ENCODE assay signal across 19 mouse cellular contexts in the genomic region with DNA sequence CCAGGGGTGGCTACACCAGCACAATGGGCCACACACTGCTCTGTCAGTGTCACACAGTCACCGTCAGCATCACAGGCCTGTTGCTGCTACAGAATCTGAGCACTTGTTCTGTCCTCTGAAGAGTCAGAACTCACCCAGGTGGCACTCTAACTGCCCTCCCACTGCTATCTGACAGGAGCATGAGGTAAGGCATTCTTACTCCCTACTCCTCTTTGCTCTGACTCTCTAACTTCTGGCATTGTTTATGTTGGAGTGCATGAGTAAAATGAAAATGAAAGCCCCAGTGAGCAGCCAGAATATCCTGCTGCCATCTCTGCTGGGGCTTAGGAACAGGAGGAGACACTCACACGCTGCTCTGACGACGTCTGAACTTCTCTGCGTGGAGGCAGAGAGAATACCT. TPM values are rescaled to one million over a fixed set of nuclear protein-coding genes. Genes with fewer than 3 reads are reported as not detected.
DNase-seq lines count a peak whose midpoint lies in the region; ATAC-seq and TF ChIP-seq lines count a peak whose summit lies in the region.
"Had no signal": no experiment of that assay in that cellular context is flagged by ENCODE, and none has a peak within 500 bp of the region (broad histone marks: within the 10 kb centered on the region; RNA-seq: fewer than 3 reads in every experiment).

No protein-coding gene starts in this region.

- H3K4me3 ChIP-seq in heart, embryonic 10.5 days: no peak overlapping the region
- H3K4me3 ChIP-seq in kidney, embryonic 15.5 days (replicated peaks): no peak overlapping the region
- no peak overlapping the region for H3K4me3 ChIP-seq in small intestine, adult 2 months (ENCODE audit: low read depth, low read length)
- H3K4me3 ChIP-seq: embryonic facial prominence, embryonic 12.5 days; forebrain, embryonic 15.5 days; gastrocnemius, adult 2 months; limb, embryonic 15.5 days; neural tube, embryonic 15.5 days had no signal

- no peaks in the 10 kb centered on the region for H3K9me3 ChIP-seq in heart, embryonic 10.5 days
- H3K9me3 ChIP-seq in kidney, embryonic 15.5 days (replicated peaks): no peaks in the 10 kb centered on the region
- H3K9me3 ChIP-seq: embryonic facial prominence, embryonic 12.5 days; forebrain, embryonic 15.5 days; limb, embryonic 15.5 days; neural tube, embryonic 15.5 days had no signal

- no peak overlapping the region for H3K4me2 ChIP-seq in kidney, embryonic 15.5 days
- H3K4me2 ChIP-seq: embryonic facial prominence, embryonic 12.5 days; forebrain, embryonic 15.5 days; limb, embryonic 15.5 days; neural tube, embryonic 15.5 days had no signal

- H3K27ac ChIP-seq in heart, embryonic 10.5 days: peak overlapping the region; percentile 1; the same call in 1 of the 2 replicates
- 0 out of 2 replicates have a peak overlapping the region, but pooled peaks have one; percentile 39 for H3K27ac ChIP-seq in kidney, embryonic 15.5 days
- 0 out of 2 replicates have a peak overlapping the region, but pooled peaks have one; percentile 3 for H3K27ac ChIP-seq in small intestine, adult 2 months (ENCODE audit: insufficient read depth, low read depth, low read length)
- H3K27ac ChIP-seq: embryonic facial prominence, embryonic 12.5 days; forebrain, embryonic 15.5 days; gastrocnemius, adult 2 months; limb, embryonic 15.5 days; neural tube, embryonic 15.5 days had no signal

- no peaks in the 10 kb centered on the region for H3K36me3 ChIP-seq in heart, embryonic 10.5 days
- no peaks in the 10 kb centered on the region for H3K36me3 ChIP-seq in kidney, embryonic 15.5 days
- H3K36me3 ChIP-seq in small intestine, adult 2 months (ENCODE audit: control insufficient read depth, insufficient read depth, low read length): no peaks in the 10 kb centered on the region
- H3K36me3 ChIP-seq: embryonic facial prominence, embryonic 12.5 days; forebrain, embryonic 15.5 days; limb, embryonic 15.5 days; neural tube, embryonic 15.5 days had no signal

- no peak; the same call in 1 of the 2 replicates for ATAC-seq in kidney, embryonic 15.5 days (replicated peaks; ENCODE audit: low FRiP score)
- ATAC-seq: forebrain, embryonic 15.5 days; inflammation-experienced regulatory T-cells, adult 6 months had no signal

- no peak overlapping the region for H3K9ac ChIP-seq in kidney, embryonic 15.5 days
- H3K9ac ChIP-seq: embryonic facial prominence, embryonic 12.5 days; forebrain, embryonic 15.5 days; limb, embryonic 15.5 days; neural tube, embryonic 15.5 days had no signal

- no peak for TF ChIP-seq CTCF in small intestine, adult 2 months (IDR thresholded peaks at IDR 0.05; ENCODE audit: extremely low read depth, insufficient read length, insufficient replicate concordance, low read depth, low read length)

- H3K27me3 ChIP-seq in heart, embryonic 10.5 days (ENCODE audit: insufficient read depth, poor library complexity, severe bottlenecking): no peaks in the 10 kb centered on the region
- no peaks in the 10 kb centered on the region for H3K27me3 ChIP-seq in kidney, embryonic 15.5 days
- H3K27me3 ChIP-seq in small intestine, adult 2 months (ENCODE audit: control insufficient read depth, insufficient read depth, low read length): no peaks in the 10 kb centered on the region
- H3K27me3 ChIP-seq: embryonic facial prominence, embryonic 12.5 days; forebrain, embryonic 15.5 days; limb, embryonic 15.5 days; neural tube, embryonic 15.5 days had no signal

- 67% methylated on average over 5 of the region's 5 CpGs for WGBS in heart, embryonic 10.5 days
- 45% methylated on average over 5 of the region's 5 CpGs for WGBS in kidney, embryonic 15.5 days
- 54% methylated on average over 5 of the region's 5 CpGs for WGBS in small intestine, adult 2 months

- peaks cover 69% of the 10 kb centered on the region for H3K4me1 ChIP-seq in heart, embryonic 10.5 days
- H3K4me1 ChIP-seq in kidney, embryonic 15.5 days: peaks cover 57% of the 10 kb centered on the region
- peaks cover 13% of the 10 kb centered on the region; the same call in 1 of the 2 replicates for H3K4me1 ChIP-seq in small intestine, adult 2 months (ENCODE audit: control insufficient read depth, insufficient read depth, insufficient read length, low read length)

- no peak for TF ChIP-seq POLR2A in small intestine, adult 2 months (IDR thresholded peaks at IDR 0.05; ENCODE audit: low read depth, low read length)

- DNase-seq in heart, embryonic 10.5 days (ENCODE audit: low spot score): no peak
- DNase-seq in heart, adult 8-10 months (ENCODE audit: low spot score): no peak
- DNase-seq in kidney, postnatal 25 days: no peak
- DNase-seq in lung, postnatal 36 days: peak; percentile 32
- no peak for DNase-seq in lung, adult 18-20 months
- DNase-seq in spleen, postnatal 4 days (ENCODE audit: low spot score in 2 of 2): no peak
- DNase-seq: adrenal gland, postnatal 10 days; cerebellum, adult 11-12 months; gastrocnemius, adult 2 months; heart, postnatal 10 days; kidney, postnatal 14 days; thymus, adult 2 months had no signal

RNA-seq across cellular contexts. Expression of a gene that starts 28.8 kb away (rescaled TPM):
- polyA plus RNA-seq in heart, embryonic 10.5 days (2016; fragmentation: Nextera tagmentation; extraction: Ambion mirVana): 2.2 and 3.2 TPM in 2 replicates
- 10 to 100 TPM; 13.0 to 21.5 (median 16.1) TPM for total RNA-seq in heart, adult 8-10 months (2022)
- polyA plus RNA-seq in kidney, embryonic 15.5 days (2015; fragmentation: Nextera tagmentation; extraction: Ambion mirVana): 3.5 and 3.9 TPM in 2 replicates
- 8.2 and 14.4 TPM in 2 replicates for polyA plus RNA-seq in small intestine, adult 2 months (2012; rRNA removed)
